Mouse (Mus musculus) heart, postnatal 0 days (tissue): ENCODE results near the gene Prdm10. TPM values are rescaled to one million over a fixed set of nuclear protein-coding genes. Genes with fewer than 3 reads are reported as not detected.

Experiments used
- ATAC-seq: fragments of 200-750 bp; cut with Nextera tagmentation; 2 replicates; pipeline ENCODE4 v1.8.0; 2017; ENCODE audit warnings: low read depth, moderate number of reproducible peaks, moderate library complexity; ENCODE audit not compliant: insufficient read depth
- DNase-seq: peaks from one replicate; pipeline ENCODE4 v3.0.0-alpha.2; 2016; ENCODE audit warnings: low spot score
- H3K27ac ChIP-seq: fragments of 300-500 bp; sonication (generic); 2 replicates; pipeline ENCODE4 v1.5.1; 2014; ENCODE audit warnings: low read depth, mild to moderate bottlenecking
- H3K27me3 ChIP-seq: fragments of 300-500 bp; sonication (generic); 2 replicates; pipeline ENCODE4 v1.6.1; 2014; ENCODE audit warnings: low read length, mixed read lengths; ENCODE audit not compliant: control insufficient read depth, insufficient read depth
- H3K36me3 ChIP-seq: fragments of 300-500 bp; sonication (generic); replicated peaks from 2 replicates; pipeline ENCODE4 v1.6.1; 2014; ENCODE audit warnings: low read length, mixed read lengths; ENCODE audit not compliant: control insufficient read depth, insufficient read depth
- H3K4me1 ChIP-seq: fragments of 300-500 bp; sonication (generic); 2 replicates; pipeline ENCODE4 v1.6.1; 2014; ENCODE audit warnings: antibody characterized with exemption; ENCODE audit not compliant: control insufficient read depth, insufficient read depth
- H3K4me2 ChIP-seq: fragments of 300-500 bp; sonication (generic); 2 replicates; pipeline ENCODE4 v1.6.1; 2014; ENCODE audit warnings: low read depth, mild to moderate bottlenecking, low read length, moderate library complexity
- H3K4me3 ChIP-seq: fragments of 300-500 bp; sonication (generic); 2 replicates; pipeline ENCODE4 v1.5.1; 2014; ENCODE audit warnings: low read depth, low read length
- H3K9ac ChIP-seq: fragments of 300-500 bp; sonication (generic); replicated peaks from 2 replicates; pipeline ENCODE4 v1.6.1; 2014; ENCODE audit warnings: low read depth, low read length, mixed read lengths
- H3K9me3 ChIP-seq: fragments of 300-500 bp; sonication (generic); replicated peaks from 2 replicates; pipeline ENCODE4 v1.6.1; 2016; ENCODE audit warnings: low read length; ENCODE audit not compliant: control insufficient read depth
- CTCF ChIP-seq: IDR thresholded peaks from 2 replicates; pipeline ENCODE4 v1.5.1; 2016; ENCODE audit warnings: antibody characterized with exemption, control low read depth, low read depth
- EP300 ChIP-seq: IDR thresholded peaks from 2 replicates; pipeline ENCODE4 v1.6.1; 2016; ENCODE audit warnings: antibody characterized with exemption, low read depth
- WGBS: fragments of 180-500 bp; shearing (Covaris S2); extraction: QIAGEN DNeasy Blood & Tissue Kit; methylation state at CpG from one replicate; pipeline ENCODE4 v1.1.7; 2014; 5-methylcytosine and 5-hydroxymethylcytosine counted together
- polyA plus RNA-seq: library from polyadenylated mRNA; unstranded; fragments of >200 nt; fragmentation: Nextera tagmentation; extraction: Ambion mirVana; gene quantifications from 2 replicates; pipeline ENCODE4 v1.2.1, GENCODE M21; 2015
- total RNA-seq: library from RNA; depleted of rRNA; stranded (reverse); fragments of >200 nt; gene quantifications from 2 replicates; pipeline ENCODE4 v1.2.3, GENCODE M21; 2014; ENCODE audit warnings: low replicate concordance

The Prdm10 gene
- total and polyA plus RNA-seq, 2 experiments from 2014 or later, result 1.2 to 2.6 TPM

DNA sequence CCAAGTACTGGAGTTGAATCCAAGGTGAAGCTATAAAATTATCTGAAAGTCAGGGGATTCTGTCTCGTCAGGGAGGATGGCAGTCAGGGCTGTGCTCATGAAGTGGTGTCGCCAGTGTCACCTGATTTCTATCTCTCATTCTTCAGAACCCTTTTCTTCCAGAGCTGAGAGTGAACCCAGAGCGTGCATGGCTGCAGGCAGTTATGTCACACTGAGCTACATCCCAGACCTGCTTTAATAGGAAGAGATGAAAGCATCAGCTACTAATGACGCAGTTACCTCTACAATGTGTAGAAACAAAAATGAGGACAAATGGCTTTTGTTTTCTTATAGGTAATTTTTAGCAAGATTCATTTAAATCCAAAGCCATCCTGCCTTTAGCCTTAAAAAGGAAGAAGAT, 68.1 kb downstream of the Prdm10 start:
- no peak overlapping the region for H3K4me3 ChIP-seq
- no peaks in the 10 kb centered on the region for H3K9me3 ChIP-seq
- H3K9ac ChIP-seq, result no peak overlapping the region
- H3K4me2 ChIP-seq, result no peak overlapping the region
- H3K27me3 ChIP-seq, result no peaks in the 10 kb centered on the region
- 75% methylated on average over 4 of the region's 4 CpGs for WGBS
- no peak for ATAC-seq
- peaks cover 8% of the 10 kb centered on the region; the same call in 1 of the 2 replicates for H3K36me3 ChIP-seq
- H3K27ac ChIP-seq, result no peak overlapping the region
- TF ChIP-seq CTCF, result no peak
- no peak for TF ChIP-seq EP300
- H3K4me1 ChIP-seq, result no peaks in the 10 kb centered on the region
- DNase-seq, result no peak

- no peak overlapping the region for H3K9ac ChIP-seq
- H3K4me3 ChIP-seq, result no peak overlapping the region
- ATAC-seq, result no peak
- no peak for TF ChIP-seq EP300
- peak; percentile 95 for TF ChIP-seq CTCF
- no peaks in the 10 kb centered on the region for H3K27me3 ChIP-seq
- WGBS, result 65% methylated on average over 11 of the region's 11 CpGs
- no peak overlapping the region for H3K4me2 ChIP-seq
- no peak overlapping the region for H3K27ac ChIP-seq
- no peaks in the 10 kb centered on the region for H3K4me1 ChIP-seq
- peak; percentile 65 for DNase-seq
- peaks cover 12% of the 10 kb centered on the region; the same call in 1 of the 2 replicates for H3K36me3 ChIP-seq
- no peaks in the 10 kb centered on the region for H3K9me3 ChIP-seq
Observed at GRCm38 (mm10) chr9:31348915-31349314, 68.6 kb downstream of the Prdm10 start.

DNA sequence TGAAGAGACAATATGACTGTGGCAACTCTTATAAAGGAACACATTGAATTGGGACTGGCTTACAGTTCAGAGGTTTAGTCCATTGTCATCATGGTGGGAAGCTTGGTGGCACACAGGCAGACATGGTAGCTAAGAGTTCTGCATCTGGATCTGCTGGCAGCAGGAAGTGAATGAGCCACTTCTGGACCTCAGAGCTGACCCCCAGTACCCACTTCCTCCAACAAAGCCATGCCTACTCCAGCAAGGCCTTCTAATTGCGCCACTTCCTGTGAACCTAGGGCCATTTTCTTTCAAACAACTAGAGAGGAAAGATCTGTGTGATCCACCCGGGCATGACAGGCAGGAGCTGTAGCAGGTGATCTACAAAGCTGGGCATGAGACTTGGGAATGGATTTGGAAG, 72.4 kb downstream of the Prdm10 start:
- no peak overlapping the region for H3K4me3 ChIP-seq
- no peak for DNase-seq
- no peak overlapping the region for H3K9ac ChIP-seq
- no peak for ATAC-seq
- no peaks in the 10 kb centered on the region for H3K4me1 ChIP-seq
- no peak for TF ChIP-seq EP300
- no peak for TF ChIP-seq CTCF
- H3K4me2 ChIP-seq, result no peak overlapping the region
- no peaks in the 10 kb centered on the region for H3K9me3 ChIP-seq
- peaks cover 21% of the 10 kb centered on the region for H3K36me3 ChIP-seq
- H3K27ac ChIP-seq, result no peak overlapping the region
- no peaks in the 10 kb centered on the region for H3K27me3 ChIP-seq
- WGBS, result 88% methylated on average over 2 of the region's 2 CpGs

- Histone ChIP-seq H3K4me3 (no peak overlapping the region), H3K27me3 (no peaks in the 10 kb centered on the region), H3K9me3 (no peaks in the 10 kb centered on the region), H3K36me3 (peaks cover 25% of the 10 kb centered on the region), H3K9ac (no peak overlapping the region), H3K27ac (no peak overlapping the region), H3K4me1 (no peaks in the 10 kb centered on the region), H3K4me2 (no peak overlapping the region)
- no peak for DNase-seq
- ATAC-seq, result no peak
- WGBS, result 81% methylated on average over 10 of the region's 10 CpGs
- no peak for TF ChIP-seq EP300
- TF ChIP-seq CTCF, result no peak
Observed at GRCm38 (mm10) chr9:31353518-31353917, 73.2 kb downstream of the Prdm10 start.

DNA sequence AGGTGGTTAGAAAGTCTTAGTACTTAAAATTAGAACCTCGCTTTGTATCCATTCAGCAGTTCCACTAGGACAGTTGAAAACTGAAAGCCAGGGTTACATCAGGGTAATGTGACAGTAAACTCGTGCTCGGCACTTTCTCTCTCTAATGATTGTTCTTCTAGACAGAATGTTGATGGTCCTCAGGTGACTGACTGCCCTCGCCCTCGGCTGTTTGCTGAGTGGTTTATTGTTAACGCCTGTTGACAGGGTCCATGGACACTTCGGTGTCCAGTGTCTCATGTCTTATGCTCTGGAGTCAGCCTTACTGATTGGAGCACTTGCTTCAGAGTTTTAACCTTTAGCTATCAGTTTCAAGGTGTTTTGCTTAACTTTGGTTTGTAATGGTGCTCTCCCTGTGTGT, 73.7 kb downstream of the Prdm10 start:
- no peak for TF ChIP-seq CTCF
- TF ChIP-seq EP300, result no peak
- peaks cover 29% of the 10 kb centered on the region for H3K36me3 ChIP-seq
- ATAC-seq, result no peak

GRCm38 (mm10) chr9:31363698-31364609, 83.6 kb downstream of the Prdm10 start:
- ATAC-seq (no peak), DNase-seq (no peak)
- 74% methylated on average over 9 of the region's 9 CpGs for WGBS

More for the DNA sequence above, 73.7 kb downstream of the Prdm10 start:
- H3K27ac ChIP-seq, result no peak overlapping the region
- H3K4me3 ChIP-seq, result no peak overlapping the region
- 54% methylated on average over 7 of the region's 7 CpGs for WGBS
- no peak for DNase-seq
- no peaks in the 10 kb centered on the region for H3K27me3 ChIP-seq
- H3K4me2 ChIP-seq, result no peak overlapping the region
- H3K4me1 ChIP-seq, result no peaks in the 10 kb centered on the region
- H3K9me3 ChIP-seq, result no peaks in the 10 kb centered on the region
- H3K9ac ChIP-seq, result no peak overlapping the region

More at GRCm38 (mm10) chr9:31363698-31364609, 83.6 kb downstream of the Prdm10 start:
- no peak for TF ChIP-seq CTCF
- no peak for TF ChIP-seq EP300
- Histone ChIP-seq H3K4me1 (no peaks in the 10 kb centered on the region), H3K4me2 (no peak overlapping the region), H3K36me3 (peaks cover 20% of the 10 kb centered on the region), H3K9ac (no peak overlapping the region), H3K4me3 (no peak overlapping the region), H3K9me3 (no peaks in the 10 kb centered on the region), H3K27me3 (no peaks in the 10 kb centered on the region), H3K27ac (no peak overlapping the region)
